Mouse (Mus musculus) neural tube, embryonic 15.5 days (tissue): ENCODE measurements around the gene Ifna5. TPM values are rescaled to one million over a fixed set of nuclear protein-coding genes. Genes with fewer than 3 reads are reported as not detected.
"Not testable (repeated sequence)": the region's sequence is repeated elsewhere in the genome, so short reads cannot be mapped to it uniquely, and the experiment has no call there.

Experiments used
- ATAC-seq: fragments of 200-750 bp; cut with Nextera tagmentation; 2 replicates; pipeline ENCODE4 v1.8.0; 2017; ENCODE audit warnings: mild to moderate bottlenecking, moderate TSS enrichment, moderate library complexity; ENCODE audit not compliant: low FRiP score
- H3K27ac ChIP-seq: fragments of 300-500 bp; sonication (generic); replicated peaks from 2 replicates; pipeline ENCODE4 v1.5.1; 2015; ENCODE audit warnings: mild to moderate bottlenecking, inconsistent platforms
- H3K27me3 ChIP-seq: fragments of 300-500 bp; sonication (generic); replicated peaks from 2 replicates; pipeline ENCODE4 v1.6.1; 2015; ENCODE audit warnings: inconsistent platforms
- H3K36me3 ChIP-seq: fragments of 300-500 bp; sonication (generic); 2 replicates; pipeline ENCODE4 v1.6.1; 2015; ENCODE audit warnings: inconsistent platforms
- H3K4me1 ChIP-seq: fragments of 300-500 bp; sonication (generic); 2 replicates; pipeline ENCODE4 v1.6.1; 2015; ENCODE audit warnings: inconsistent platforms
- H3K4me2 ChIP-seq: fragments of 300-500 bp; sonication (generic); 2 replicates; pipeline ENCODE4 v1.6.1; 2015; ENCODE audit warnings: inconsistent platforms, mild to moderate bottlenecking, moderate library complexity
- H3K4me3 ChIP-seq: fragments of 300-500 bp; sonication (generic); replicated peaks from 2 replicates; pipeline ENCODE4 v1.5.1; 2015; ENCODE audit warnings: mild to moderate bottlenecking, inconsistent platforms
- H3K9ac ChIP-seq: fragments of 300-500 bp; sonication (generic); replicated peaks from 2 replicates; pipeline ENCODE4 v1.6.1; 2015; ENCODE audit warnings: mild to moderate bottlenecking, inconsistent platforms
- H3K9me3 ChIP-seq: fragments of 300-500 bp; sonication (generic); replicated peaks from 2 replicates; pipeline ENCODE4 v1.6.1; 2016; ENCODE audit warnings: inconsistent platforms
- whole genome bisulfite sequencing: fragments of 180-500 bp; shearing (Covaris S2); methylation state at CpG from one replicate; pipeline ENCODE4 v1.1.7; 2015; ENCODE audit warnings: mixed read lengths; 5-methylcytosine and 5-hydroxymethylcytosine counted together
- polyA plus RNA-seq: library from polyadenylated mRNA; unstranded; fragments of >200 nt; fragmentation: Nextera tagmentation; extraction: Ambion mirVana; gene quantifications from 2 replicates; pipeline ENCODE4 v1.2.1, GENCODE M21; 2015

The Ifna5 gene
- polyA plus RNA-seq, 1 experiment from 2014 or later, result not detected

DNA sequence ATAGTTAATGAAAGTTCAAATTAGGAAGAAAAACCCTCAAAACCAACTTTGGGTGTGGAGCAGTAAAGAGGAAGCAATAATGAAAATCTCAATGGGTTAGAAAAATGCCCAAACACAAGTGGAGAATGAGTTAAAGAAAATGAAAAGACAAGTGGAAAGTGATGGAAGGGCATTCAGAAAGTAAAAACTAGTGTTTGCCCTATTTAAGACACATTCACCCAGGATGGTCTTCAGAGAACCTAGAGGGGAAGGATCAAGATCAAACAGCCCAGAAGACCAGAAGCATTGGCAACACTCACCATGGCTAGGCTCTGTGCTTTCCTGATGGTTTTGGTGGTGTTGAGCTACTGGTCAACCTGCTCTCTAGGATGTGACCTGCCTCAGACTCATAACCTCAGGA lies 8.2 kb upstream of the Ifna5 start, which contains the start of gene Ifna6:
Gene Ifna6, plus strand, starts transcription at position 301 of the 400 bp plus-strand sequence.
- H3K9me3 ChIP-seq, H3K27ac ChIP-seq, H3K36me3 ChIP-seq, ATAC-seq, H3K27me3 ChIP-seq, H3K4me1 ChIP-seq, H3K4me2 ChIP-seq, H3K4me3 ChIP-seq, H3K9ac ChIP-seq: not testable (repeated sequence)

DNA sequence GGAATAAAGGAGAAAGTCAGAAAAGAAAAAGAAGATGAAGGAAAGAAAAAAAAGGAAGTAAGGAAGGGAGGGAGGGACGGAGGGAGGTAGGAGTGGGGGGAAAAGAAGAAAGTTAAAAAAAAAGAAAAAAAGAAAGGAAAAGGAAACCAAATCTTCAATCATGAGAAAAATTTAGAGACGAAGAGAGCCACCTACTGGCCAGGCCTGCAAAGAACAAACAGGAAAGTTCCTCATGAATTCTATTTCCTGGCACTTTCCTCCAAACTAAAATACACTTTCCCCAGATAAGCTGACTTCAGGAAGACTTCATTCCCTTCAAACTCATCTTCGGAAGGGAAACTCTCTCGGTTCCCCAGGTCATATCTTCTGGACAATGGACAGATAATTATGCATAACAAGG lies 4.8 kb upstream of the Ifna5 start:
- Histone ChIP-seq H3K9ac (no peak overlapping the region), H3K27ac (no peak overlapping the region), H3K36me3 (no peaks in the 10 kb centered on the region), H3K4me3 (no peak overlapping the region), H3K27me3 (no peaks in the 10 kb centered on the region), H3K4me1 (no peaks in the 10 kb centered on the region), H3K9me3 (no peaks in the 10 kb centered on the region), H3K4me2 (no peak overlapping the region)
- 36% methylated on average over 4 of the region's 4 CpGs for WGBS
- no peak for ATAC-seq

DNA sequence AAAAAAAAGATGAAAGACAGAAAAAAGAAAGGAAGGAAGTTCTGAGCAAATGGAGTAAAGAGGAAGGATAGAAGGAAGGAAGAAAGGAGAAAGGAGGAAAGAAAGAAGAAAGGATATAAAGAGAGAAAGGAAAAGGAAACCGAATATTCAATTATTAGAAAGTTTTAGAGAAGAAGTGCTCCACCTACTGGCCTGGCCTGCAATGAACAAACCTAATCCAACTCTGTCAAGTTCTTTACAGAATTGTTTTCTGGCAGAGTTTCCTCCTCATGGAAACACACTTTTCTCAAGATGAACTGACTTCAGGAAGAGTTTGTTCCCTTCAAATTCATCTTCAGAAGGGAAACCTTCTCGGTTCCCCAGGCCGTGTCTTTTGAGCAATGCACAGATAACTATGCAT lies 3.5 kb downstream of the Ifna5 start:
- WGBS, result 42% methylated on average over 3 of the region's 3 CpGs
- no peak overlapping the region for H3K4me2 ChIP-seq
- H3K27me3 ChIP-seq, result no peaks in the 10 kb centered on the region
- no peak overlapping the region for H3K4me3 ChIP-seq
- H3K9ac ChIP-seq, result no peak overlapping the region
- ATAC-seq, result no peak
- H3K27ac ChIP-seq, result no peak overlapping the region
- no peaks in the 10 kb centered on the region for H3K36me3 ChIP-seq
- H3K9me3 ChIP-seq, result no peaks in the 10 kb centered on the region
- H3K4me1 ChIP-seq, result no peaks in the 10 kb centered on the region

DNA sequence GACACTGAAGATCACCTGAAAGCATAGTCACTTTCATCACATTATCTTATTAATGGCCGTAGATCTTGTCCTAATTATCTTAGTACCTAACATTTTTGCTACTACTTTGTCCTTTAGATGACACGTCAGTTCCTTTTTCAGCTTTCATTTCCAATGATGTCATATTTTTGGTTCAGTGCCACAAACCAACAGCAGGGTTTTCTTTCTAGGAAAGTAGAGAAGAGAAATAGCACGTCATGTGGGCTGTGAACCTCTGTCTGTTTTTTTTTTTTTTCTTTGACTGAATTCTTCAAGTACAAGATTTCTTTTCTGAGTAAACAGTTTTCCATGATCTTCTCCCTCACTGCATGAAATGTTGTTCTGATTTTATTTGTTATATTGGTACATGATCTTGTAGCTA lies 4.7 kb downstream of the Ifna5 start:
- 85% methylated on average over 3 of the region's 3 CpGs for WGBS
- H3K4me2 ChIP-seq, result no peak overlapping the region
- no peaks in the 10 kb centered on the region for H3K36me3 ChIP-seq
- no peaks in the 10 kb centered on the region for H3K9me3 ChIP-seq
- no peaks in the 10 kb centered on the region for H3K27me3 ChIP-seq
- ATAC-seq, result no peak
- H3K4me1 ChIP-seq, result no peaks in the 10 kb centered on the region
- H3K4me3 ChIP-seq, result no peak overlapping the region
- no peak overlapping the region for H3K9ac ChIP-seq
- H3K27ac ChIP-seq, result no peak overlapping the region

- Histone ChIP-seq H3K9me3 (no peaks in the 10 kb centered on the region), H3K4me1 (no peaks in the 10 kb centered on the region), H3K36me3 (no peaks in the 10 kb centered on the region), H3K4me3 (no peak within 1 kb of the TSS), H3K27me3 (no peaks in the 10 kb centered on the region), H3K27ac (no peak within 1 kb of the TSS), H3K9ac (no peak within 1 kb of the TSS), H3K4me2 (no peak within 1 kb of the TSS)
- 40% methylated on average over 2 of the region's 2 CpGs for WGBS
- no peak for ATAC-seq
Measured at GRCm38 (mm10) chr4:88841438-88841911, 6.2 kb downstream of the Ifna5 start, which contains the start of gene Ifna4. Gene Ifna4 (plus strand): TSS chr4:88841861.

GRCm38 (mm10) chr4:88845334-88845733 lies 10.0 kb downstream of the Ifna5 start:
- Histone ChIP-seq H3K36me3 (no peaks in the 10 kb centered on the region), H3K4me3 (no peak overlapping the region), H3K27ac (no peak overlapping the region), H3K9ac (no peak overlapping the region), H3K9me3 (no peaks in the 10 kb centered on the region), H3K4me2 (no peak overlapping the region), H3K27me3 (no peaks in the 10 kb centered on the region), H3K4me1 (no peaks in the 10 kb centered on the region)
- WGBS, result 57% methylated on average over 2 of the region's 2 CpGs
- no peak for ATAC-seq

- ATAC-seq, result no peak
- WGBS, result 67% methylated on average over 1 of the region's 1 CpGs
Measured at GRCm38 (mm10) chr4:88849698-88850097, 14.4 kb downstream of the Ifna5 start, which contains the start of gene Ifna1. Gene Ifna1 (plus strand): TSS chr4:88850087.

GRCm38 (mm10) chr4:88851026-88851763 lies 15.9 kb downstream of the Ifna5 start:
- WGBS, result 28% methylated on average over 4 of the region's 4 CpGs

More at GRCm38 (mm10) chr4:88849698-88850097, 14.4 kb downstream of the Ifna5 start, which contains the start of gene Ifna1:
- no peaks in the 10 kb centered on the region for H3K27me3 ChIP-seq
- H3K4me2 ChIP-seq, result no peak within 1 kb of the TSS
- H3K27ac ChIP-seq, result no peak within 1 kb of the TSS
- no peak within 1 kb of the TSS for H3K9ac ChIP-seq
- no peaks in the 10 kb centered on the region for H3K36me3 ChIP-seq
- H3K9me3 ChIP-seq, result no peaks in the 10 kb centered on the region
- no peaks in the 10 kb centered on the region for H3K4me1 ChIP-seq
- no peak within 1 kb of the TSS for H3K4me3 ChIP-seq

DNA sequence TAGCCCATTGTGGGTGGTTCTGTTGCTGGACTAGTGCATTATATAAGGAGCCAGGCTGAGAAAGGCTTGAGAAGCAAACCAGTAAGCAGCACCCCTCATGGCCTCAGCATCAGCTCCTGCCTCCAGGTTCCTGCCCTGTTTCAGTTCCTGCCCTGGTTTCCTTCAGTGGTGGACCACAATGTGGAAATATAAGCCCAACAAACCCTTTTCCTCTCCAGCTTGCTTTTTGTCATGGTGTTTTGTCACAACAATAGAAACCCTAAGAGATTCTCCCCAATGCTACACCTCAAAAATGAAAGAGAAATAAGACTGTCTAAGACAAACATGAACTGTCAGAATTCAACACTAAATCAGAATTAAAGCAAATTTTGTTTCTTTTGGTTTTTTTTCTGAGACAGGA lies 23.9 kb downstream of the Ifna5 start:
- Histone ChIP-seq H3K4me2 (no peak overlapping the region), H3K9me3 (no peaks in the 10 kb centered on the region), H3K9ac (no peak overlapping the region), H3K4me3 (no peak overlapping the region), H3K4me1 (no peaks in the 10 kb centered on the region), H3K36me3 (no peaks in the 10 kb centered on the region), H3K27me3 (no peaks in the 10 kb centered on the region), H3K27ac (no peak overlapping the region)
- ATAC-seq, result no peak

More at GRCm38 (mm10) chr4:88851026-88851763, 15.9 kb downstream of the Ifna5 start:
- H3K27ac ChIP-seq, result no peak overlapping the region
- H3K9me3 ChIP-seq, result no peaks in the 10 kb centered on the region
- no peaks in the 10 kb centered on the region for H3K36me3 ChIP-seq
- no peak overlapping the region for H3K4me3 ChIP-seq
- no peak overlapping the region for H3K4me2 ChIP-seq
- no peak for ATAC-seq
- H3K27me3 ChIP-seq, result no peaks in the 10 kb centered on the region
- H3K9ac ChIP-seq, result no peak overlapping the region
- no peaks in the 10 kb centered on the region for H3K4me1 ChIP-seq

DNA sequence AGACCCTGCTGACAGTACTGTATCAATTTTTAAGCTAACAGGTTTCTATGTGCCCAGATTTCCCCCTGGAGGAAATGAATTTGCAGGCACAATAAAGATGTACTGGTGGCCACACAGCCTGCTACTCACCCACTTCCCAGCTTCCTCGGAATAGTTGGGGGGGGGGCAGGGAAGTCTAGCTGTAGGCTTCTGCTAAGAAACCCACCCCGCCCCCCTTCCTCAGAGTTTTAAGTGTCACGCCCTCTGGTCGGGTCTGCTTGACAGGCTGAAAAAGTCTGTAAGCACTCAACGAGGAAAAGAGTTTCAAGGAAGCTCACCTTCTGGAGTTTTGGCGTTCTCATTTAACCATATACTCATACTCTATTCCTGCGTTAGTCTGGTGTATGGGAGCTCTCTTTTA lies 28.0 kb downstream of the Ifna5 start:
- H3K27me3 ChIP-seq, result peaks cover 10% of the 10 kb centered on the region; the same call in 1 of the 2 replicates
- no peak overlapping the region for H3K4me3 ChIP-seq
- ATAC-seq, result no peak
- H3K9ac ChIP-seq, result no peak overlapping the region
- no peak overlapping the region for H3K27ac ChIP-seq
- peaks cover 6% of the 10 kb centered on the region for H3K4me1 ChIP-seq
- H3K9me3 ChIP-seq, result no peaks in the 10 kb centered on the region
- no peak overlapping the region for H3K4me2 ChIP-seq
- 18% methylated on average over 7 of the region's 7 CpGs for WGBS
- H3K36me3 ChIP-seq, result no peaks in the 10 kb centered on the region

DNA sequence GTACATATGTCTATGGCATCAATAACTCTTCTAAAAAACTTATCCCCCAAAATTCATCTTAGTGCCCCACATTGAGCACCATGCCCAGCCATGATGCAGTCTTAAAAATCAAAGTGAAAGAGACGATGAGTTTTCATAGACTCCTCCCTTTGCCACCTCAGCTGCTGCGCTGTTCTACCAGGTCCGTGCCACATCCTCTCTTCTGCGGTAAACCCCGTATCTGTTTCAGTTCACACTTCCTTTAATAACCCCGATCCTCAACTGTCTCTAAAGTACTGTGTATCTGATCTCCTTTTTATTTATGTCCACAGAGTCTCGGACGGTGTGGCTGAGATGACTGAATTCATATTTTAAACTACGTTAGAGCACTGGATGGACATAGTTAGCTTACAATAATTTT lies 29.3 kb downstream of the Ifna5 start:
- no peak for ATAC-seq
- WGBS, result 81% methylated on average over 9 of the region's 9 CpGs
- H3K27ac ChIP-seq, result no peak overlapping the region

GRCm38 (mm10) chr4:88865011-88865569 lies 29.8 kb downstream of the Ifna5 start:
- WGBS, result 63% methylated on average over 6 of the region's 6 CpGs

More for the DNA sequence above, 29.3 kb downstream of the Ifna5 start:
- Histone ChIP-seq H3K4me3 (no peak overlapping the region), H3K9me3 (no peaks in the 10 kb centered on the region), H3K4me1 (peaks cover 9% of the 10 kb centered on the region), H3K27me3 (peaks cover 10% of the 10 kb centered on the region; the same call in 1 of the 2 replicates), H3K4me2 (no peak overlapping the region), H3K9ac (no peak overlapping the region), H3K36me3 (no peaks in the 10 kb centered on the region)

More at GRCm38 (mm10) chr4:88865011-88865569, 29.8 kb downstream of the Ifna5 start:
- Histone ChIP-seq H3K4me2 (no peak overlapping the region), H3K4me3 (no peak overlapping the region), H3K9me3 (no peaks in the 10 kb centered on the region), H3K36me3 (no peaks in the 10 kb centered on the region), H3K9ac (no peak overlapping the region), H3K4me1 (peaks cover 9% of the 10 kb centered on the region), H3K27ac (no peak overlapping the region), H3K27me3 (peaks cover 10% of the 10 kb centered on the region; the same call in 1 of the 2 replicates)
- no peak for ATAC-seq
